Mouse (Mus musculus) macrophage (primary cell): ENCODE data around the gene Ackr1. TPM values are rescaled to one million over a fixed set of nuclear protein-coding genes. Genes with fewer than 3 reads are reported as not detected.

Experiments
- polyA plus RNA-seq: library from polyadenylated mRNA; stranded (reverse); fragments of 250-400 nt; gene quantifications from 3 replicates; pipeline ENCODE4 v1.2.4, GENCODE M21; 2018; ENCODE audit warnings: inconsistent platforms

Ackr1 gene
- polyA plus RNA-seq, 1 experiment from 2014 or later: not detected

Other genes starting within 250 kb of the Ackr1 start
- gene Olfr1408, start 196.4 kb downstream of the Ackr1 start, polyA plus RNA-seq: not detected in 3 replicates
- not detected in 3 replicates for gene Olfr1406, start 143.1 kb downstream of the Ackr1 start, polyA plus RNA-seq
- gene Olfr218, start 135.9 kb downstream of the Ackr1 start, polyA plus RNA-seq: not detected in 3 replicates
- gene Olfr1404, start 121.4 kb downstream of the Ackr1 start, polyA plus RNA-seq: not detected in 3 replicates
- not detected in 3 replicates for gene Fcer1a, start 106.5 kb downstream of the Ackr1 start, polyA plus RNA-seq
- gene Olfr418, start 67.7 kb downstream of the Ackr1 start, polyA plus RNA-seq: not detected in 3 replicates
- gene Mptx2, start 56.0 kb downstream of the Ackr1 start, polyA plus RNA-seq: not detected in 3 replicates
- gene Aim2, start 17.1 kb upstream of the Ackr1 start, polyA plus RNA-seq: 44.1 to 91.8 TPM (median 78.5 TPM) in 3 replicates
- not detected in 3 replicates for gene Cadm3, start 33.9 kb upstream of the Ackr1 start, polyA plus RNA-seq
- gene Ifi206, start 157.3 kb upstream of the Ackr1 start, polyA plus RNA-seq: 25.2 to 49.7 TPM (median 27.2 TPM) in 3 replicates
- 0.47 to 1.00 TPM (median 0.48 TPM) in 3 replicates for gene Ifi214, start 202.2 kb upstream of the Ackr1 start, polyA plus RNA-seq